Mouse (Mus musculus): ENCODE data around the gene Tmem200a.
"Not testable (repeated sequence)": the region's sequence is repeated elsewhere in the genome, so short reads cannot be mapped to it uniquely, and the experiment has no call there.

Tmem200a gene

GRCm38 (mm10) chr10:25962863-25963262 lies 116.0 kb downstream of the Tmem200a start:
- DNase-seq = no peak

- no peak for DNase-seq
Observed at GRCm38 (mm10) chr10:25961066-25961465, 117.8 kb downstream of the Tmem200a start.

GRCm38 (mm10) chr10:25958762-25959753 lies 119.8 kb downstream of the Tmem200a start:
- no peak for DNase-seq

GRCm38 (mm10) chr10:25954641-25955228 lies 124.1 kb downstream of the Tmem200a start:
- DNase-seq = no peak

- DNase-seq = no peak
Observed at GRCm38 (mm10) chr10:25952838-25953237, 126.0 kb downstream of the Tmem200a start.

- no peak for DNase-seq
Observed at GRCm38 (mm10) chr10:25952150-25952549, 126.7 kb downstream of the Tmem200a start.

GRCm38 (mm10) chr10:25945866-25946265 lies 133.0 kb downstream of the Tmem200a start:
- DNase-seq = no peak

GRCm38 (mm10) chr10:25944641-25945040 lies 134.2 kb downstream of the Tmem200a start:
- DNase-seq = no peak

GRCm38 (mm10) chr10:25931796-25932195 lies 147.1 kb downstream of the Tmem200a start:
- no peak for DNase-seq

- peak; percentile 43 for DNase-seq
Observed at GRCm38 (mm10) chr10:25929401-25930150, 149.3 kb downstream of the Tmem200a start.

GRCm38 (mm10) chr10:25928861-25929368 lies 149.9 kb downstream of the Tmem200a start:
- DNase-seq = no peak

- no peak for DNase-seq
Observed at GRCm38 (mm10) chr10:25928448-25928786, 150.4 kb downstream of the Tmem200a start.

- no peak for DNase-seq
Observed at GRCm38 (mm10) chr10:25927553-25928447, 151.1 kb downstream of the Tmem200a start.

- no peak for DNase-seq
Observed at GRCm38 (mm10) chr10:25920640-25921278, 158.1 kb downstream of the Tmem200a start.

GRCm38 (mm10) chr10:25918103-25918502 lies 160.7 kb downstream of the Tmem200a start:
- DNase-seq = no peak

- no peak for DNase-seq
Observed at GRCm38 (mm10) chr10:25910270-25910669, 168.6 kb downstream of the Tmem200a start.

- no peak for DNase-seq
Observed at GRCm38 (mm10) chr10:25908027-25909012, 170.5 kb downstream of the Tmem200a start.

- DNase-seq = not testable (repeated sequence)
Observed at GRCm38 (mm10) chr10:25894126-25894525, 184.7 kb downstream of the Tmem200a start.

- DNase-seq = no peak
Observed at GRCm38 (mm10) chr10:25887225-25887624, 191.6 kb downstream of the Tmem200a start.

GRCm38 (mm10) chr10:25884512-25884911 lies 194.3 kb downstream of the Tmem200a start:
- no peak for DNase-seq

Data from right cerebral cortex, adult 18-20 months (tissue).